Mouse (Mus musculus) spleen, adult 2 months (tissue): ENCODE data around the gene B3gntl1. TPM values are rescaled to one million over a fixed set of nuclear protein-coding genes. Genes with fewer than 3 reads are reported as not detected.
"Not testable (repeated sequence)": the region's sequence is repeated elsewhere in the genome, so short reads cannot be mapped to it uniquely, and the experiment has no call there.

ENCODE experiments used
- DNase-seq, 2 experiments: peaks; one replicate each; pipeline versions ENCODE4 v3.0.0 to v3.0.0-alpha.2; 2012 to 2021; ENCODE audit warnings: low spot score in 2 of 2, low read depth in 1 of 2
- H3K27ac ChIP-seq: fragments of 200-500 bp; 2 replicates; pipeline ENCODE4 v1.5.1; 2012; ENCODE audit warnings: low read length, inconsistent platforms; ENCODE audit not compliant: insufficient read depth
- H3K27me3 ChIP-seq: fragments of 200-500 bp; 2 replicates; pipeline ENCODE4 v1.6.1; 2012; ENCODE audit warnings: mild to moderate bottlenecking, moderate library complexity, low read length, inconsistent platforms; ENCODE audit not compliant: control insufficient read depth, insufficient read depth
- H3K36me3 ChIP-seq: fragments of 200-500 bp; 2 replicates; pipeline ENCODE4 v1.6.1; 2012; ENCODE audit warnings: mild to moderate bottlenecking, low read length, inconsistent platforms; ENCODE audit not compliant: control insufficient read depth, insufficient read depth
- H3K4me1 ChIP-seq: fragments of 200-500 bp; 2 replicates; pipeline ENCODE4 v1.6.1; 2011; ENCODE audit warnings: inconsistent platforms; ENCODE audit not compliant: control insufficient read depth, insufficient read depth, insufficient read length
- H3K4me3 ChIP-seq: fragments of 200-500 bp; 2 replicates; pipeline ENCODE4 v1.5.1; 2011; ENCODE audit warnings: mild to moderate bottlenecking, inconsistent platforms; ENCODE audit not compliant: insufficient read depth, insufficient read length; ENCODE audit errors: extremely low read depth
- CTCF ChIP-seq: fragments of 200-500 bp; IDR thresholded peaks from 2 replicates; pipeline ENCODE4 v1.5.1; 2011; ENCODE audit warnings: mild to moderate bottlenecking, inconsistent platforms; ENCODE audit not compliant: insufficient read depth, insufficient read length, insufficient replicate concordance; ENCODE audit errors: extremely low read depth
- POLR2A ChIP-seq: fragments of 200-500 bp; IDR thresholded peaks from 2 replicates; pipeline ENCODE4 v1.6.1; 2011; ENCODE audit warnings: low read depth, low read length, inconsistent platforms
- WGBS: fragments of 180-500 bp; shearing (Covaris S2); methylation state at CpG from one replicate; pipeline ENCODE4 v1.1.7; 2018; 5-methylcytosine and 5-hydroxymethylcytosine counted together
- polyA plus RNA-seq: library from polyadenylated mRNA; depleted of rRNA; stranded (reverse); fragments of >200 nt; gene quantifications from 2 replicates; pipeline ENCODE4 v1.2.3, GENCODE M21; 2012

B3gntl1 gene
- polyA plus RNA-seq, 1 experiment: 8.1 TPM

DNA sequence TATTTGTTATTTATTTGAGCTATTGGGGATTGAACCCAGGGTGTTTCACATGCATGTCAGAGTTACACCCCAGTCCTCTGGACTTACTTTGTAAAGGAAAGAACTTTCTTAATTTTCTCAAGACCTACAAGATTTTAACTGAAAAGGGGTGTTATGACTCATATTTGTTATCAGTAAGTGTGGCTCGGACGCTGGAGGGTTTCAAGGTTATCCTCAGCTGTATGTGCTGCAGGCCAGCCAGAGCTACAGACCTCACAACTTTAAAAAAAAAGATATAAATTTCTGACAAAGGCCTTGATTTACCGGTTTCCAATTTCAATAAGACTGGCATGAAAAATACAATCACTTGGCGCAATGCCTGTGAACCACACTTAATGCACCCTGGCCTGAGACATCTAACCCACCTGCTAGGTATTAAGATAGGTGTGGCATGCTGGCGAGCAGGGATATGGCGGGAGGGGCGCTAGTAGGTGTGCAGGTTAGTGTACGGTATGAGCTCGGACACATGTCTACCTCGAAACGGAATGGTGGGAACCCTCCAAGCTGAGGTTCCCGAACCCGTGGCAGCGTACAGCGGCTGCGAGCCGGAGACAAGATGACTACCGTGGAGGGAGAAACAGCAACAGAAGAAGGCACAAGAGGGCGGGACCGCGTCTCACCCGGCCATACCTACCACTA is 502 bp downstream of the B3gntl1 start:
- DNase-seq: no peak
- TF ChIP-seq CTCF (no peak), POLR2A (no peak)
- H3K4me1 ChIP-seq: peaks cover 3% of the 10 kb centered on the region; the same call in 1 of the 2 replicates
- peaks cover 1% of the 10 kb centered on the region; the same call in 1 of the 2 replicates for H3K36me3 ChIP-seq
- peak overlapping the region; percentile 85 for H3K4me3 ChIP-seq
- H3K27me3 ChIP-seq: no peaks in the 10 kb centered on the region
- WGBS: 2% methylated on average over 22 of the region's 22 CpGs
- H3K27ac ChIP-seq: peak overlapping the region; percentile 74

GRCm38 (mm10) chr11:121670926-121671325 is 2.0 kb downstream of the B3gntl1 start:
- Histone ChIP-seq H3K27ac (no peak overlapping the region), H3K4me1 (peaks cover 3% of the 10 kb centered on the region; the same call in 1 of the 2 replicates), H3K27me3 (no peaks in the 10 kb centered on the region), H3K4me3 (no peak overlapping the region), H3K36me3 (peaks cover 2% of the 10 kb centered on the region; the same call in 1 of the 2 replicates)
- WGBS: 95% methylated on average over 5 of the region's 5 CpGs
- DNase-seq: no peak
- TF ChIP-seq POLR2A (no peak), CTCF (no peak)

DNA sequence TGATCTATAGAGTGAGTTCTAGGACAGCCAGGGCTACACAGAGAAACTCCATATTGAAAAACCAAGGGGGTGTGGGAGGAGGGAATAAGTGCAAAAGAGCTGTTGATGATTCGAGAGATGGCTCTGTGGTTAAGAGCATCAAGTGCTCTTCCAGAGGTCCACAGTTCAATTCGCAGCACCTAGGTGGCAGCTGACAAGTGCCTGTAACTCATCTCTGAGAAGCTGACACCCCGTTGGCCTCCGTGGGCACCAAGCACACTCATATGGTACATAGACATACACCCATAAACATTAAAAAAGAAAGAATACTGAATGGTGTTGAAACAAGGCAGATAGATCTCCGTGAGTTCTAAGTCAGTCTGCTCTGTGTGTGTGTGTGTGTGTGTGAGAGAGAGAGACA is 4.2 kb downstream of the B3gntl1 start:
- no peaks in the 10 kb centered on the region for H3K27me3 ChIP-seq
- TF ChIP-seq POLR2A: no peak
- peaks cover 8% of the 10 kb centered on the region for H3K36me3 ChIP-seq
- H3K4me1 ChIP-seq: peaks cover 3% of the 10 kb centered on the region; the same call in 1 of the 2 replicates
- WGBS: 90% methylated on average over 5 of the region's 5 CpGs
- no peak overlapping the region for H3K27ac ChIP-seq
- no peak overlapping the region for H3K4me3 ChIP-seq
- DNase-seq: no peak

- Histone ChIP-seq H3K4me3 (no peak overlapping the region), H3K36me3 (peaks cover 8% of the 10 kb centered on the region), H3K4me1 (no peaks in the 10 kb centered on the region), H3K27me3 (no peaks in the 10 kb centered on the region), H3K27ac (no peak overlapping the region)
- TF ChIP-seq CTCF: no peak
- TF ChIP-seq POLR2A: no peak
- WGBS: 87% methylated on average over 4 of the region's 4 CpGs
- DNase-seq: no peak
Observed at GRCm38 (mm10) chr11:121667541-121667940, 5.4 kb downstream of the B3gntl1 start.

DNA sequence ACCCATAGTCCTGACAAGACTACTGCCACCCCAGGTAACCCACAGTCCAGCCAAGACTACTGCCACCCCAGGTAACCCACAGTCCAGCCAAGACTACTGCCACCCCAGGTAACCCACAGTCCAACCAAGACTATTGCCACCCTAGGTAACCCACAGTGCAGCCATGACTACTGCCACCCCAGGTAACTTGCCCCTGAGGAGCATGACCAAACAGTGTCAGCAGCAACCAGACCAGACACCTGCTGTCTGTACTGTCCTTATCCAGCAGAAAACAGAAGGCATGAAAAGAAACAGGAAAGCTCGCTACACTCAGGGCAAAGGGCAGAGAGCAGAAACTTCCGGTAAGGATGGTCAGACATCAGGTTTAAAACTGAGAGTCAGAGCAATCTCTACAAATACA is 11.8 kb downstream of the B3gntl1 start:
- Histone ChIP-seq H3K4me1 (no peaks in the 10 kb centered on the region), H3K4me3 (no peak overlapping the region), H3K36me3 (peaks cover 5% of the 10 kb centered on the region), H3K27ac (no peak overlapping the region), H3K27me3 (no peaks in the 10 kb centered on the region)
- TF ChIP-seq CTCF (no peak), POLR2A (no peak)
- WGBS: 94% methylated on average over 2 of the region's 2 CpGs
- no peak for DNase-seq

GRCm38 (mm10) chr11:121660604-121661003 is 12.3 kb downstream of the B3gntl1 start:
- not testable (repeated sequence) for H3K4me1 ChIP-seq, H3K4me3 ChIP-seq, H3K27me3 ChIP-seq, H3K27ac ChIP-seq, DNase-seq, H3K36me3 ChIP-seq
- WGBS: 92% methylated on average over 2 of the region's 2 CpGs

DNA sequence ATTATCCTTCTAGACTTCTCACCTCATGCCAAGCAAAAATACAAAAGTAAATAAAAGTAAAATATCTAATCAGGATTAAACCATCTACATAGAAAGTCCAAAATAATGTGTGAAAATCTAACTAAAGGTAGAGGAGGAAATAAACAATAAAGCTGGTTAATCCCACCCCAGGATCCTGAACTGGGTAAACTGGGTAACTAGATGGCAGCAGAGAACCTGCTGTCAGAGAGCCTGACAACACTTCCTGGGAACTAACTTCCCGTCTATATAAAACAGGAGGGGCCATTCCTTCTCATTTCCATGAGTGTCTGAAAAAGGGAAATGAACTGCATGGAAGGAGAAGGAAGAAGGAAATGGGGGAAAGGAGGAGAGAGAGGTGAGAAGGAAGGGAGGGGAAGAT is 14.8 kb downstream of the B3gntl1 start:
- DNase-seq: no peak
- H3K4me1 ChIP-seq: peaks cover 4% of the 10 kb centered on the region
- TF ChIP-seq CTCF: no peak
- TF ChIP-seq POLR2A: no peak
- H3K27me3 ChIP-seq: no peaks in the 10 kb centered on the region
- WGBS: 41% methylated on average over 1 of the region's 1 CpGs
- H3K4me3 ChIP-seq: no peak overlapping the region
- H3K36me3 ChIP-seq: 0 out of 2 replicates have a peak, but pooled peaks cover 2% of the 10 kb centered on the region
- no peak overlapping the region for H3K27ac ChIP-seq
